Mouse (Mus musculus): ENCODE measurements around the gene Olfr520. TPM values are rescaled to one million over a fixed set of nuclear protein-coding genes. Genes with fewer than 3 reads are reported as not detected.
"Not testable (repeated sequence)": the region's sequence is repeated elsewhere in the genome, so short reads cannot be mapped to it uniquely, and the experiment has no call there.

Gene Olfr520
- not detected in 2 replicates for total RNA-seq (2017)

GRCm38 (mm10) chr7:99729973-99730372 is at the start of gene Olfr520:
Olfr520 (plus strand) TSS chr7:99730273.
- ATAC-seq (ENCODE audit: extremely low read depth, insufficient number of reproducible peaks, low FRiP score, poor library complexity, severe bottlenecking) = no peak

DNA sequence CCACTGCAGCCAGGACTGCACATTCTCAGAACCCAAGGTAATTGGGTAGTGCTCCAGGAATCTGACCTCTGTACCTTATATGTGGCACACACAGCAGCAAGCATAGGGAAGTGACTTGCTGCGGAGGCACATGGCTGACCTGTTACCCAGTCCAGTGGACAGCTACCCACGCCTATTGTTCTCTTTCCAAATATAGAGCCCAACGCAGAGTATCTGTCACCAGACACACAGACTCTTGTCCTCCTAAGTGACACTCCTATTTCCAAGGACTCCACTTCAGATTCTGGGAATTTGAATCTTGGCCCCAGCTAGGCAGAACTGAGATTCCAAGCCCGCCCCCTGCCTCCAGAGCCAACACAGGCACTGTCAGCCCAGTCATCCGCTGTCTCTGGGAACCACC is 49.3 kb upstream of the Olfr520 start:
- no peak for ATAC-seq (ENCODE audit: extremely low read depth, insufficient number of reproducible peaks, low FRiP score, poor library complexity, severe bottlenecking)

GRCm38 (mm10) chr7:99684086-99684485 is 46.0 kb upstream of the Olfr520 start:
- ATAC-seq (ENCODE audit: extremely low read depth, insufficient number of reproducible peaks, low FRiP score, poor library complexity, severe bottlenecking) = no peak

DNA sequence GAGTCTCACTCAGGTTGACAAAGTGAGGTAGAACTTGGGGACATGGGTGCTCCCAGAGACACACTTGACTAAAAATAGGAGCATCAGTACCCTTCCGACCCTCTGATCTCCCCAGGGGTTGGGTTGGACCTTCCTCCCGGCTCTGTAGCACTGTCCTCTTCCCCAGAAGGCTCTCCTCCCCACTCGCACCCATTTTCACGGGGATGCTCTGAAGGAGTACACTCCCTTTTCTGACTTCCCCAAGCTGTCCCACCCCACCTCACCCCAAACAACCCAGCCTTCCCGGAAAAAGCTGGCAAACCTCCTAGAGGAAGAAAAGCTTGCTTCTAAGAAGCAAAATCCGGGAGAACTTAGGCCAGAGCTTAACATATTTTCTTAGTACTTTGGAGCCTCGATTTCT is 39.3 kb upstream of the Olfr520 start:
- ATAC-seq (ENCODE audit: extremely low read depth, insufficient number of reproducible peaks, low FRiP score, poor library complexity, severe bottlenecking) = no peak

GRCm38 (mm10) chr7:99692396-99692795 is 37.7 kb upstream of the Olfr520 start:
- no peak for ATAC-seq (ENCODE audit: extremely low read depth, insufficient number of reproducible peaks, low FRiP score, poor library complexity, severe bottlenecking)

DNA sequence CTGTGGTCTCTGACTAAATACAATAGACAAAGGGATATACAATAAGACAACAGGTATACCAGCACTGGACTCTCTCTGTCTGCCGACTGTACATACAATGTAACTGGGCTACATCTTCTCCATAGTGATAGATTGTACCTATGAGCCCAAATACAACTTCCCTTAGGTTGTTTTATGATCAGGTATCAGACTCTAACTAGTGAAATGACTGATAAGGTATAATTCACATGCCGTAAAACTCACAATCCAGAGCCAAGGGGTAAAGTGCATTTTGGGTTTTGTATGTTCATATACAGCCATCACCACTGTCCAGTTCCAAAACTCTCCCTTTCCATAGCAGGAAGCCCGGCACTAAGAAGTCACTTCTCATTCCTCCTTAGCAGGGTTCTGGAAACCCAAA is 36.7 kb upstream of the Olfr520 start:
- ATAC-seq (ENCODE audit: extremely low read depth, insufficient number of reproducible peaks, low FRiP score, poor library complexity, severe bottlenecking) = no peak

DNA sequence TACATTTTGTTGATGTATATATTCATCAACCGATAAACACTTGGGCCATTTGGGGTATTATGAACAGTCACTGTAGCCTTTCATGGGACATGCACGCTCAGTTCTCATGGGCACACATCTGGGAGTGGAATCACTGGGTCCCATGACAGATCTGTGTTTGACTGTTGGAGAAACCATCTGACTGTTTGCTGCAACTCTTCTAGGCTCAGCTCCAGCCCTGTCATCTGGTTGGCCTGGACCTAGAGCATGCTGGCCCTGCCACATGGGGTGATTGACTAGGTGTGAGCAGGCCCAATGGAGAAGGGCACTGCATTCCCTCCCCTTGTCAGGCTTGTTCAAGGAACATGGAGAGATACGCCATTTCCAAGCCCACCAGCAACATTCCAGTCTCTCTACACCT is 36.1 kb upstream of the Olfr520 start:
- ATAC-seq (ENCODE audit: extremely low read depth, insufficient number of reproducible peaks, low FRiP score, poor library complexity, severe bottlenecking) = no peak

GRCm38 (mm10) chr7:99694424-99694823 is 35.6 kb upstream of the Olfr520 start:
- ATAC-seq (ENCODE audit: extremely low read depth, insufficient number of reproducible peaks, low FRiP score, poor library complexity, severe bottlenecking) = not testable (repeated sequence)

- no peak for ATAC-seq (ENCODE audit: extremely low read depth, insufficient number of reproducible peaks, low FRiP score, poor library complexity, severe bottlenecking)
These were observed 34.5 kb upstream of the Olfr520 start for GRCm38 (mm10) chr7:99695471-99696057.

GRCm38 (mm10) chr7:99698576-99698975 is 31.5 kb upstream of the Olfr520 start:
- ATAC-seq (ENCODE audit: extremely low read depth, insufficient number of reproducible peaks, low FRiP score, poor library complexity, severe bottlenecking) = no peak

DNA sequence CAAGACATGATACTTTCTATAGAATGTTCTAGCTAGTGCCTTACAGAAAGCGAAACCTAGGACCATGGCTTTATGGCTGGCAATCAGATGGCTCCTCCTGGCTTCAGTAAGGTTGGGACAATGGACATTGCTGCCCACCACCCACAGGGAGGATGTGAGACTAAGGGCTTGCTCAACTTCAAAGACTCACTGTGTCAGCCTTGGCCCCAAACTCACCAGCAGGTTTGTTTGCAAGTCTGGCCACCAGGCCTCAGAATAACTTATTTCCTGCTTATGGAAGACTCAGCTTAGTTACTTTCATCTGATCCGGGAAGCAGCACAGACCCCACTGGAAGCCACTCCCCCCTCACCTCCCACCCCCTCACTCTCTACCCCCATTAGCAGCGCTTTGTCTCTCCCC is 31.0 kb upstream of the Olfr520 start:
- no peak for ATAC-seq (ENCODE audit: extremely low read depth, insufficient number of reproducible peaks, low FRiP score, poor library complexity, severe bottlenecking)

DNA sequence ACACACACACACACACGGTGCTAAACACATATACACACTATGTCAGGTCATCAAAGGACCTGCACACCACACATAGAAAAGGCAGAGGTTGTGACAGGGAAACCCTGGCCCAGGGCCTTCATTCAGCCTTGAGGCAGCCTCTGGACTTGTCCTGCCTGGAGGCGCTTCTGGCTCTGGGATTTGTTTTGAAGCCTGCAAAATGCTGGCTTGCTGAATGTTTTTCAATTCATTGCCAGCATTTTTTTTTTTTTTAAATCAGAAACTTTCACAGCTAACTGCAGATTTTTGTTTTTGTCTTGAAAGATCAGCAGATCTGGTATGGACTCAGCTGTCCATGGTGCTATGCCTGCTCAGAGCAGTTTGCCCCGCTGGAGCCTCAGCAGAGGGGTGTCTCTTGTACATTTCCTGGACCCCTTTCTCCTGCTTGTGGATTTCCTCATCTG is 30.3 kb upstream of the Olfr520 start:
- ATAC-seq (ENCODE audit: extremely low read depth, insufficient number of reproducible peaks, low FRiP score, poor library complexity, severe bottlenecking) = no peak

- no peak for ATAC-seq (ENCODE audit: extremely low read depth, insufficient number of reproducible peaks, low FRiP score, poor library complexity, severe bottlenecking)
These were observed 29.4 kb upstream of the Olfr520 start for GRCm38 (mm10) chr7:99700641-99701040.

- ATAC-seq (ENCODE audit: extremely low read depth, insufficient number of reproducible peaks, low FRiP score, poor library complexity, severe bottlenecking) = no peak
These were observed 27.9 kb upstream of the Olfr520 start for GRCm38 (mm10) chr7:99702201-99702600.

DNA sequence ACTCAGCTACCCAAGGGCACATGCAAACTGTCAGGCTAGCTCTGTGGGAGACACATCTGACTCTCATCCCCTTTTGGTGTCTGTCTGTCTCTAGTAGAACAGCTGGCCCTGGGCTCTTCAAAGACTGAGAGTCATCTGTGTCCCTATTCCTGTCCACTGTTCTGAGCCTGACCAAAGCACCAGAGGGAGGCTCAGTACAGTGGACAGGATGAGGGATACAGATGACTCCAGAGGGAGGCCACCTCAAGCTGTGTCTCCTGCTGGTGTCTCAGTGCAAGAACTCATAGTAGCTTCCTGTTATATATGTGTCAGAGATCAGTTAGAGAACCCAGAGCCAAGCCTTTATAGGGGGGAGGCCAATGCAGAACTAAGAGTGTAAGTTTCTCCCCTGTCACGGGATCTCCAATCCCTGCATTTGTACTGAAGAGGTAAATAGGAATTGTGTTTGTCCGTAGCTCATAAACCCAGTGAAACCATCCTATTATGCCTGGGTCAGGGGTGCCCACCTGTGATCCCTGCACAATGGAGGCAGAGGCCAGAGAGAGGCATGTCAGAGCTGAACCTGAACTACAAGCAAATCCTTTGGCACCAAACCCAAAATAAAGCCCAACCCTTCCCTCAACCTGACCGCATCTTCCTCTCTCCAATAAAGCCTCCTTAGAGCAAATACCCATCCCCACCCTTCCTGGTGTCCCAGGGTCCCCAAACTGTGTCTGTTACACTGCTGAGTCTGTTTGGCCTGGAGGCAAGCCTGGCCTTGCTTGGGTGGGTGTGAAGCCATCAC is 25.1 kb upstream of the Olfr520 start:
- no peak for ATAC-seq (ENCODE audit: extremely low read depth, insufficient number of reproducible peaks, low FRiP score, poor library complexity, severe bottlenecking)

- ATAC-seq (ENCODE audit: extremely low read depth, insufficient number of reproducible peaks, low FRiP score, poor library complexity, severe bottlenecking) = no peak
These were observed 23.6 kb upstream of the Olfr520 start for GRCm38 (mm10) chr7:99706341-99707037.

GRCm38 (mm10) chr7:99707038-99707595 is 23.0 kb upstream of the Olfr520 start:
- no peak for ATAC-seq (ENCODE audit: extremely low read depth, insufficient number of reproducible peaks, low FRiP score, poor library complexity, severe bottlenecking)

- ATAC-seq (ENCODE audit: extremely low read depth, insufficient number of reproducible peaks, low FRiP score, poor library complexity, severe bottlenecking) = no peak
These were observed 22.4 kb upstream of the Olfr520 start for GRCm38 (mm10) chr7:99707671-99708070.

- ATAC-seq (ENCODE audit: extremely low read depth, insufficient number of reproducible peaks, low FRiP score, poor library complexity, severe bottlenecking) = no peak
These were observed 21.8 kb upstream of the Olfr520 start for GRCm38 (mm10) chr7:99708301-99708721.

DNA sequence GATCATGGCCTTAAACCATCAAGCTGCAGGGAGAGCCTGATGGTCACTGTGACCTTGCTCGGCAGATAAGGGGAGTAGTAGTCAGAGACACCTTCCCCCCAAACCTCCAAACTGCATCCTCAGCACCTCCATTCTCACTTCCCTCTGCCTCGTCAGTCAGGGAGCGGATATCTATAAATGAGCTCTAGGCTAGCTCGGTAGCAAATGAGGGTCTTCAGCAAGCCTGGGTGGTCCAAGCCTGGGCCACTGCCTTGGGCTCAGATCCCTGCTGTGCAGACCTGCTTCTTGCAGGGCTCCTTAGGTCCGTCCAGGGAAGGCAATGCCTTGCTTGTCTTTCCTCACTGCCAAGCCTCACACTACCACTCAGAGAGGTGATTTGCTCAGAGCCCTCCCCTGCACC is 21.3 kb upstream of the Olfr520 start:
- ATAC-seq (ENCODE audit: extremely low read depth, insufficient number of reproducible peaks, low FRiP score, poor library complexity, severe bottlenecking) = no peak
